Mouse (Mus musculus) cerebellum, adult 2 months (tissue): ENCODE measurements around the gene Bri3.

Experiments used
- CTCF ChIP-seq: fragments of 200-500 bp; IDR thresholded peaks from 2 replicates; pipeline ENCODE4 v1.5.1; 2011; ENCODE audit warnings: low read depth, mild to moderate bottlenecking, control low read depth, low read length, moderate library complexity, borderline replicate concordance; ENCODE audit not compliant: insufficient read depth
- POLR2A ChIP-seq: fragments of 200-500 bp; IDR thresholded peaks from 2 replicates; pipeline ENCODE4 v1.6.1; 2011; ENCODE audit warnings: low read length, control low read depth, borderline replicate concordance; ENCODE audit not compliant: insufficient read depth

DNA sequence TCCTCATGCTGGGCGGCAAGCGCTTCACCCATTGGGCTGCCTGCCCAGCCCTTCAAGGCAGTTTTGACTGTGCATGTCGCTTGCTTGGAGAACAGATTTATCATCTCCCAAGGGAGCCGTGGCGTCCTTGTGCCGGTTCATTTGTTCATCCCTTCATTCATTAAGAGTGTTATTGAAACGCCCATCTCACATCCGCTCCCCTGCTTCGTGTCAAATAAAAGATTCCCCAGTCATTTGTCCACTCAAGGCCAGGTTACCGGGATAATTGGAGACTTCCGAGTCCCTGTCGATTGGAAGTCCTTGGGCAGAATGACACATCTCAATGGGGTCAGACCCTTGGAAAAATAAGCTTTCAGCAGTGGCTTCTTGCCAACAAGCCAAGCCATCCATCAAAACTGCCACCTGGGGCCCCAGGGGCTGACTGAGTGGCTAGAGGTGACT lies 197.6 kb downstream of the Bri3 start:
- TF ChIP-seq CTCF = no peak
- TF ChIP-seq POLR2A = no peak
